In the genomic region with DNA sequence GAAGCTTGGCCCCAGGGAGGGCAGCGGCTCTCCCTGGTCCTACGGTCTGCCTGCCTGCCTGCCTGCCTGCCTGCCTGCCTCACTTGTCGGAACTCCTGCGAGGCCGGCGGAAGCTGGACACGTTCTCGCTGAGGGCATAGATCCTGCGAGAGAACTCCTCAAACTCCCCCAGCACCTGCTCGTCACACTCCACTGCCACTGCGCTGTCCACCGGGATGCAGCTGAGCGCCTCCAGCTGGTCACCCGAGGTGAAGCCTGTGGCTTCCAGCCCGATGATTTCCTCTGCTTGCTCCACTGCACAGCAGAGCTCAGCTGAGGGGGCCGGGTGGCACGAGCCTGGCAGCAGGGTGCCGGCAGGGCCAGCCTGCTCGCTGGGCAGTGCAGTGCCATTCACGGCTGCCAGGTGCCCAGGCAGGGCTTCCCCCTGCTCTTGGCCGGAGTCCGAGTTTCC, we compare ENCODE assay signal across 9 mouse cellular contexts. TPM values are rescaled to one million over a fixed set of nuclear protein-coding genes. Genes with fewer than 3 reads are reported as not detected.
DNase-seq lines count a peak whose midpoint lies in the region; ATAC-seq lines count a peak whose summit lies in the region.
"Had no signal": no experiment of that assay in that cellular context is flagged by ENCODE, and none has a peak within 500 bp of the region (broad histone marks: within the 10 kb centered on the region; RNA-seq: fewer than 3 reads in every experiment).

No protein-coding gene starts in this region.

- H3K4me2 ChIP-seq in forebrain, embryonic 15.5 days (replicated peaks): no peak overlapping the region
- H3K4me2 ChIP-seq: liver, embryonic 13.5 days had no signal

- no peaks in the 10 kb centered on the region for H3K27me3 ChIP-seq in forebrain, embryonic 15.5 days
- H3K27me3 ChIP-seq: liver, embryonic 13.5 days had no signal

- intact Hi-C loops in left cerebral cortex, postnatal 25 days (cut with DNase I): no loop called here

- ATAC-seq in forebrain, embryonic 15.5 days (replicated peaks): peak; percentile 58; the same call in 1 of the 2 replicates

- no peak overlapping the region for H3K27ac ChIP-seq in forebrain, embryonic 15.5 days (replicated peaks)
- H3K27ac ChIP-seq: liver, embryonic 13.5 days had no signal

- no peak overlapping the region for H3K4me3 ChIP-seq in forebrain, embryonic 15.5 days
- H3K4me3 ChIP-seq: liver, embryonic 13.5 days had no signal

- peaks cover 11% of the 10 kb centered on the region; the same call in 1 of the 2 replicates for H3K4me1 ChIP-seq in forebrain, embryonic 15.5 days

- H3K9ac ChIP-seq in forebrain, embryonic 15.5 days (replicated peaks): no peak overlapping the region
- H3K9ac ChIP-seq: liver, embryonic 13.5 days had no signal

- peak; percentile 51 for DNase-seq in 416B (ENCODE audit: low read depth)
- peak; percentile 52 for DNase-seq in Muller cell, postnatal 12 days (ENCODE audit: inconsistent ontology term)
- peak; percentile 76 to 86 for DNase-seq in kidney, postnatal 4 days
- no peak for DNase-seq in urinary bladder, postnatal 4 days (ENCODE audit: low spot score in 2 of 2)
- no peak for DNase-seq in left cerebral cortex, postnatal 25 days (ENCODE audit: low spot score in 2 of 2)
- DNase-seq in frontal cortex, postnatal 14 days (ENCODE audit: low spot score in 2 of 2): no peak
- no peak for DNase-seq in thymus, postnatal 0 days (ENCODE audit: low spot score)
- DNase-seq: liver, embryonic 13.5 days had no signal

- no peaks in the 10 kb centered on the region for H3K36me3 ChIP-seq in forebrain, embryonic 15.5 days

- no peaks in the 10 kb centered on the region for H3K9me3 ChIP-seq in forebrain, embryonic 15.5 days
- H3K9me3 ChIP-seq: liver, embryonic 13.5 days had no signal

- WGBS in forebrain, embryonic 15.5 days: 37% methylated on average over 22 of the region's 22 CpGs

RNA-seq across cellular contexts. Expression of a gene that starts 52.9 kb away (rescaled TPM):
- polyA plus RNA-seq in forebrain, embryonic 15.5 days (2015; fragmentation: Nextera tagmentation; extraction: Ambion mirVana): 0.43 and 0.53 TPM in 2 replicates
- total RNA-seq in left cerebral cortex, postnatal 25 days (2021): under 1 TPM; 0.23 to 0.44 TPM
- polyA plus RNA-seq in thymus, postnatal 0 days (2015; fragmentation: Nextera tagmentation; extraction: Ambion mirVana): 0.49 and 1.0 TPM in 2 replicates

Comparison
In these comparisons a context has a peak if more than half of its experiments do, and no peak if none do; other contexts are left out.
1. DNase-seq: peak in 416B (single experiment), Muller cell, postnatal 12 days (single experiment) and kidney, postnatal 4 days (2 of 2); none in urinary bladder, postnatal 4 days (0 of 2), left cerebral cortex, postnatal 25 days (0 of 2), frontal cortex, postnatal 14 days (0 of 2) and thymus, postnatal 0 days (single experiment).